Mouse (Mus musculus): ENCODE data around the gene Olfm2. TPM values are rescaled to one million over a fixed set of nuclear protein-coding genes. Genes with fewer than 3 reads are reported as not detected.

Olfm2 gene
- 0.87 and 1.1 TPM in 2 replicates for polyA plus RNA-seq (2016; fragmentation: Nextera tagmentation; extraction: Ambion mirVana)

GRCm38 (mm10) chr9:20746017-20746660 lies at the start of gene Olfm2:
Olfm2 (minus strand) TSS chr9:20746349.
- Histone ChIP-seq H3K9ac (peak within 1 kb of the TSS; percentile 49), H3K4me1 (replicated peaks) (peaks cover 9% of the 10 kb centered on the region), H3K9me3 (replicated peaks) (peaks cover 4% of the 10 kb centered on the region; the same call in 1 of the 2 replicates), H3K4me3 (peak within 1 kb of the TSS; percentile 51), H3K27ac (ENCODE audit: poor library complexity, severe bottlenecking) (no peak within 1 kb of the TSS), H3K36me3 (no peaks in the 10 kb centered on the region), H3K4me2 (peak within 1 kb of the TSS; percentile 87), H3K27me3 (replicated peaks) (peaks cover 81% of the 10 kb centered on the region)
- WGBS, result under 1% methylated on average over 39 of the region's 50 CpGs
- peak; percentile 69 for ATAC-seq (ENCODE audit: insufficient number of reproducible peaks, low FRiP score)

GRCm38 (mm10) chr9:20794108-20794806 lies 48.1 kb upstream of the Olfm2 start:
- no peak overlapping the region for H3K4me2 ChIP-seq
- no peak overlapping the region for H3K27ac ChIP-seq (ENCODE audit: poor library complexity, severe bottlenecking)
- no peaks in the 10 kb centered on the region for H3K36me3 ChIP-seq
- H3K9ac ChIP-seq, result no peak overlapping the region
- H3K27me3 ChIP-seq (replicated peaks), result 0 out of 2 replicates have a peak, but pooled peaks cover 4% of the 10 kb centered on the region
- peaks cover 8% of the 10 kb centered on the region for H3K4me1 ChIP-seq (replicated peaks)
- H3K4me3 ChIP-seq, result no peak overlapping the region
- 0 out of 2 replicates have a peak, but pooled peaks have one; percentile 37 for ATAC-seq (ENCODE audit: insufficient number of reproducible peaks, low FRiP score)
- H3K9me3 ChIP-seq (replicated peaks), result no peaks in the 10 kb centered on the region
- 22% methylated on average over 7 of the region's 7 CpGs for WGBS

GRCm38 (mm10) chr9:20790345-20790744 lies 44.2 kb upstream of the Olfm2 start:
- Histone ChIP-seq H3K27me3 (replicated peaks) (0 out of 2 replicates have a peak, but pooled peaks cover 4% of the 10 kb centered on the region), H3K27ac (ENCODE audit: poor library complexity, severe bottlenecking) (no peak overlapping the region), H3K36me3 (no peaks in the 10 kb centered on the region), H3K9me3 (replicated peaks) (peaks cover 5% of the 10 kb centered on the region; the same call in 1 of the 2 replicates), H3K4me3 (no peak overlapping the region), H3K4me1 (replicated peaks) (peaks cover 8% of the 10 kb centered on the region), H3K9ac (no peak overlapping the region), H3K4me2 (no peak overlapping the region)
- no peak for ATAC-seq (ENCODE audit: insufficient number of reproducible peaks, low FRiP score)
- 68% methylated on average over 3 of the region's 3 CpGs for WGBS

- Histone ChIP-seq H3K4me3 (no peak overlapping the region), H3K4me1 (replicated peaks) (peaks cover 8% of the 10 kb centered on the region), H3K27ac (ENCODE audit: poor library complexity, severe bottlenecking) (no peak overlapping the region), H3K9ac (no peak overlapping the region), H3K36me3 (no peaks in the 10 kb centered on the region), H3K9me3 (replicated peaks) (peaks cover 5% of the 10 kb centered on the region; the same call in 1 of the 2 replicates), H3K27me3 (replicated peaks) (0 out of 2 replicates have a peak, but pooled peaks cover 4% of the 10 kb centered on the region), H3K4me2 (no peak overlapping the region)
- WGBS, result 70% methylated on average over 3 of the region's 4 CpGs
- ATAC-seq (ENCODE audit: insufficient number of reproducible peaks, low FRiP score), result no peak
Measured at GRCm38 (mm10) chr9:20789651-20790050, 43.5 kb upstream of the Olfm2 start.

GRCm38 (mm10) chr9:20787992-20788391 lies 41.8 kb upstream of the Olfm2 start:
- ATAC-seq (ENCODE audit: insufficient number of reproducible peaks, low FRiP score), result no peak
- 0 out of 2 replicates have a peak, but pooled peaks cover 2% of the 10 kb centered on the region for H3K27me3 ChIP-seq (replicated peaks)
- no peaks in the 10 kb centered on the region for H3K36me3 ChIP-seq
- H3K4me2 ChIP-seq, result no peak overlapping the region
- no peaks in the 10 kb centered on the region for H3K4me1 ChIP-seq (replicated peaks)
- H3K4me3 ChIP-seq, result no peak overlapping the region
- 77% methylated on average over 8 of the region's 8 CpGs for WGBS
- no peak overlapping the region for H3K27ac ChIP-seq (ENCODE audit: poor library complexity, severe bottlenecking)
- peaks cover 5% of the 10 kb centered on the region; the same call in 1 of the 2 replicates for H3K9me3 ChIP-seq (replicated peaks)
- no peak overlapping the region for H3K9ac ChIP-seq

GRCm38 (mm10) chr9:20785055-20785454 lies 38.9 kb upstream of the Olfm2 start:
- WGBS, result 76% methylated on average over 6 of the region's 6 CpGs
- Histone ChIP-seq H3K9ac (no peak overlapping the region), H3K27ac (ENCODE audit: poor library complexity, severe bottlenecking) (no peak overlapping the region), H3K36me3 (no peaks in the 10 kb centered on the region), H3K9me3 (replicated peaks) (peaks cover 13% of the 10 kb centered on the region), H3K27me3 (replicated peaks) (no peaks in the 10 kb centered on the region), H3K4me1 (replicated peaks) (no peaks in the 10 kb centered on the region), H3K4me2 (no peak overlapping the region), H3K4me3 (no peak overlapping the region)
- no peak for ATAC-seq (ENCODE audit: insufficient number of reproducible peaks, low FRiP score)

GRCm38 (mm10) chr9:20781286-20781685 lies 35.1 kb upstream of the Olfm2 start:
- peaks cover 8% of the 10 kb centered on the region for H3K9me3 ChIP-seq (replicated peaks)
- H3K27me3 ChIP-seq (replicated peaks), result 0 out of 2 replicates have a peak, but pooled peaks cover under 1% of the 10 kb centered on the region
- H3K36me3 ChIP-seq, result no peaks in the 10 kb centered on the region
- no peak overlapping the region for H3K27ac ChIP-seq (ENCODE audit: poor library complexity, severe bottlenecking)
- no peak for ATAC-seq (ENCODE audit: insufficient number of reproducible peaks, low FRiP score)
- no peaks in the 10 kb centered on the region for H3K4me1 ChIP-seq (replicated peaks)
- H3K4me3 ChIP-seq, result no peak overlapping the region
- 63% methylated on average over 3 of the region's 3 CpGs for WGBS
- no peak overlapping the region for H3K9ac ChIP-seq
- H3K4me2 ChIP-seq, result no peak overlapping the region

- no peaks in the 10 kb centered on the region for H3K9me3 ChIP-seq (replicated peaks)
- ATAC-seq (ENCODE audit: insufficient number of reproducible peaks, low FRiP score), result no peak
- no peaks in the 10 kb centered on the region for H3K4me1 ChIP-seq (replicated peaks)
- no peak overlapping the region for H3K27ac ChIP-seq (ENCODE audit: poor library complexity, severe bottlenecking)
- 0 out of 2 replicates have a peak, but pooled peaks cover 8% of the 10 kb centered on the region for H3K27me3 ChIP-seq (replicated peaks)
- 63% methylated on average over 2 of the region's 2 CpGs for WGBS
- no peak overlapping the region for H3K4me2 ChIP-seq
- H3K36me3 ChIP-seq, result no peaks in the 10 kb centered on the region
- H3K4me3 ChIP-seq, result no peak overlapping the region
- H3K9ac ChIP-seq, result no peak overlapping the region
Measured at GRCm38 (mm10) chr9:20765274-20765673, 19.1 kb upstream of the Olfm2 start.

GRCm38 (mm10) chr9:20763099-20763498 lies 16.9 kb upstream of the Olfm2 start:
- no peak overlapping the region for H3K4me3 ChIP-seq
- no peak overlapping the region for H3K27ac ChIP-seq (ENCODE audit: poor library complexity, severe bottlenecking)
- WGBS, result 76% methylated on average over 1 of the region's 1 CpGs
- H3K36me3 ChIP-seq, result no peaks in the 10 kb centered on the region
- no peak overlapping the region for H3K4me2 ChIP-seq
- ATAC-seq (ENCODE audit: insufficient number of reproducible peaks, low FRiP score), result no peak
- no peaks in the 10 kb centered on the region for H3K9me3 ChIP-seq (replicated peaks)
- H3K9ac ChIP-seq, result no peak overlapping the region
- H3K4me1 ChIP-seq (replicated peaks), result no peaks in the 10 kb centered on the region
- H3K27me3 ChIP-seq (replicated peaks), result 0 out of 2 replicates have a peak, but pooled peaks cover 8% of the 10 kb centered on the region

- Histone ChIP-seq H3K36me3 (no peaks in the 10 kb centered on the region), H3K4me2 (no peak overlapping the region), H3K27ac (ENCODE audit: poor library complexity, severe bottlenecking) (no peak overlapping the region), H3K4me1 (replicated peaks) (no peaks in the 10 kb centered on the region), H3K27me3 (replicated peaks) (0 out of 2 replicates have a peak, but pooled peaks cover 8% of the 10 kb centered on the region), H3K9me3 (replicated peaks) (no peaks in the 10 kb centered on the region), H3K9ac (no peak overlapping the region), H3K4me3 (no peak overlapping the region)
- WGBS, result 37% methylated on average over 7 of the region's 7 CpGs
- ATAC-seq (ENCODE audit: insufficient number of reproducible peaks, low FRiP score), result no peak
Measured at GRCm38 (mm10) chr9:20762197-20762961, 16.2 kb upstream of the Olfm2 start.

GRCm38 (mm10) chr9:20761388-20761787 lies 15.2 kb upstream of the Olfm2 start:
- H3K9me3 ChIP-seq (replicated peaks), result no peaks in the 10 kb centered on the region
- no peaks in the 10 kb centered on the region for H3K36me3 ChIP-seq
- ATAC-seq (ENCODE audit: insufficient number of reproducible peaks, low FRiP score), result no peak
- no peak overlapping the region for H3K9ac ChIP-seq
- no peak overlapping the region for H3K27ac ChIP-seq (ENCODE audit: poor library complexity, severe bottlenecking)
- H3K27me3 ChIP-seq (replicated peaks), result 0 out of 2 replicates have a peak, but pooled peaks cover 8% of the 10 kb centered on the region
- H3K4me2 ChIP-seq, result no peak overlapping the region
- no peak overlapping the region for H3K4me3 ChIP-seq
- 67% methylated on average over 3 of the region's 3 CpGs for WGBS
- no peaks in the 10 kb centered on the region for H3K4me1 ChIP-seq (replicated peaks)

All from heart, embryonic 12.5 days (tissue).